Mouse (Mus musculus) embryonic facial prominence, embryonic 10.5 days (tissue): ENCODE measurements at regions not wholly inside any gene's neighbourhood (a gene's known extent, or its start where the extent isn't known, plus 50 kb on each side); places are given as distances from the start of the nearest gene placed in this dataset.

Source experiments
- DNase-seq: peaks from one replicate; pipeline ENCODE4 v3.0.0-alpha.2; 2017; ENCODE audit warnings: low spot score
- H3K27ac ChIP-seq: fragments of 300-500 bp; sonication (generic); replicated peaks from 2 replicates; pipeline ENCODE4 v1.5.1; 2016; ENCODE audit warnings: mild to moderate bottlenecking
- H3K27me3 ChIP-seq: fragments of 300-500 bp; sonication (generic); replicated peaks from 2 replicates; pipeline ENCODE4 v1.6.1; 2016; ENCODE audit warnings: low read depth, mild to moderate bottlenecking; ENCODE audit not compliant: poor library complexity, severe bottlenecking
- H3K36me3 ChIP-seq: fragments of 300-500 bp; sonication (generic); replicated peaks from 2 replicates; pipeline ENCODE4 v1.6.1; 2016; ENCODE audit warnings: mild to moderate bottlenecking, moderate library complexity
- H3K4me1 ChIP-seq: fragments of 300-500 bp; sonication (generic); 2 replicates; pipeline ENCODE4 v1.6.1; 2016
- H3K4me3 ChIP-seq: fragments of 300-500 bp; sonication (generic); 2 replicates; pipeline ENCODE4 v1.5.1; 2016; ENCODE audit warnings: mild to moderate bottlenecking, moderate library complexity
- H3K9me3 ChIP-seq: fragments of 300-500 bp; sonication (generic); 2 replicates; pipeline ENCODE4 v1.6.1; 2016; ENCODE audit warnings: mild to moderate bottlenecking
- WGBS: fragments of 180-500 bp; shearing (Covaris S2); methylation state at CpG from one replicate; pipeline ENCODE4 v1.1.7; 2016; 5-methylcytosine and 5-hydroxymethylcytosine counted together

- no peak for DNase-seq
- no peaks in the 10 kb centered on the region for H3K27me3 ChIP-seq
- no peak overlapping the region for H3K27ac ChIP-seq
- no peaks in the 10 kb centered on the region for H3K36me3 ChIP-seq
- H3K9me3 ChIP-seq = no peaks in the 10 kb centered on the region
- no peak overlapping the region for H3K4me3 ChIP-seq
- H3K4me1 ChIP-seq = peaks cover 5% of the 10 kb centered on the region
Observed at GRCm38 (mm10) chr7:66487751-66488150, 60.4 kb upstream of the Aldh1a3 start.

DNA sequence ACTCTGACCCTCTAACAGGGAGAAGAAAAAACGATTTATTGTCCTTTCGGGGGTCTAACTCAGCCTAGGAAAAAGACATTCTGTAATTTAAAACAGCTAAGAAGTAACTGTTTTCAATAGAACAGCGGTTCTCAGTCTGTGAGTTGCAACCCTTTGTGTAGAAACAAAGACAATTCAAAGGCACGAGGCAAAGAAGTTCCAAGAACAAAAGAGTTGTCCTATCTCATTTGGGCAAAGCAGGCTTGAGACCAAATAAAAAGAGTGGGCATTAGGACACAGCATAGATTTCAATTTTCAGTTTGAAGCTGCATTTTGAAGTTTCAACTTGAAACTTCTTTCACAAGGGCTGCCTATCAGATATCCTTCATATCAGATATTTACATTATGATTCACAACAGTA lies 53.1 kb upstream of the Aldh1a3 start:
- WGBS = 31% methylated on average over 4 of the region's 4 CpGs
- H3K27ac ChIP-seq = no peak overlapping the region
- H3K4me1 ChIP-seq = peaks cover 21% of the 10 kb centered on the region
- no peaks in the 10 kb centered on the region for H3K9me3 ChIP-seq
- DNase-seq = no peak
- no peak overlapping the region for H3K4me3 ChIP-seq
- H3K27me3 ChIP-seq = no peaks in the 10 kb centered on the region
- H3K36me3 ChIP-seq = no peaks in the 10 kb centered on the region

DNA sequence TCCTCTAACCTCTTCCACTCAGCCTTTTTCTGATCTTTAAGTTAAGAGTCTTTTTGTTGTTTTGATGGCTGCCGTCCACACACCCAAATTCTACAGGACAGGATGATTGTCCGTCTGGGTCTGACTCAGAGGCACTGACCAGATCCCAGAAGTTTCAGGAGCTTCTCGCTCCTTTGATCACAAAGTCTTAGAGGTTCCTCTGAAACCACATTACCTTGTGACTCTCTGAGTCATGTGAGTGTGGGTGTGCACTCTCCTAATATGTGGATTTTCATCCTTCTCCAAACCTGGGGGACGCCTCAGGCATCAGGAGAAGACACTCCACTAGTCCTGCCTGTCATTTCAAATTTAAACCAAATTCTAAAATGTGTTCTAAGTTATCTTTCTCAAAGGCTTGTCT lies 52.0 kb upstream of the Aldh1a3 start:
- no peak for DNase-seq
- 88% methylated on average over 4 of the region's 4 CpGs for WGBS

DNA sequence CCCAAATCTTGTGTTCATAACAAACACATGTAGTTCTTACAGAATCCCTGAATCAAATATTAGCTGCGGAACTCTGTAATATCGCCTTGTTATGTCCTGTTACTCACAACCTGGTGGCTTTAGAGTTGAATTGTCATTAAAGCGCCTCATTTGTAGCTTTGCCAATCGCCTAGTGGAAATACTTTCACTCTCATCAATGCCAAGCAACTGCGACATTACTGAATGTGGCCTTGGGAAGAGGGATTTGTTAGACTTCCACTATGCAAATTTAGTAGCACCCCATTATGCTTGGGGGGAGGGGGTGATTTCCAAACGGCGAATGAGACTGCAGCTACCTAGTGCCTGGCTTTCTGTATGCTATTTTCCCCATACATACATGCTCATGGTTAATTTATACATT lies 50.8 kb upstream of the Aldh1a3 start:
- Histone ChIP-seq H3K4me3 (no peak overlapping the region), H3K36me3 (no peaks in the 10 kb centered on the region), H3K4me1 (peaks cover 24% of the 10 kb centered on the region), H3K27ac (no peak overlapping the region), H3K9me3 (no peaks in the 10 kb centered on the region), H3K27me3 (no peaks in the 10 kb centered on the region)
- no peak for DNase-seq
- 87% methylated on average over 7 of the region's 7 CpGs for WGBS

More for the DNA sequence above, 52.0 kb upstream of the Aldh1a3 start:
- no peak overlapping the region for H3K4me3 ChIP-seq
- H3K36me3 ChIP-seq = no peaks in the 10 kb centered on the region
- H3K27me3 ChIP-seq = no peaks in the 10 kb centered on the region
- no peaks in the 10 kb centered on the region for H3K9me3 ChIP-seq
- no peak overlapping the region for H3K27ac ChIP-seq
- H3K4me1 ChIP-seq = peaks cover 24% of the 10 kb centered on the region

DNA sequence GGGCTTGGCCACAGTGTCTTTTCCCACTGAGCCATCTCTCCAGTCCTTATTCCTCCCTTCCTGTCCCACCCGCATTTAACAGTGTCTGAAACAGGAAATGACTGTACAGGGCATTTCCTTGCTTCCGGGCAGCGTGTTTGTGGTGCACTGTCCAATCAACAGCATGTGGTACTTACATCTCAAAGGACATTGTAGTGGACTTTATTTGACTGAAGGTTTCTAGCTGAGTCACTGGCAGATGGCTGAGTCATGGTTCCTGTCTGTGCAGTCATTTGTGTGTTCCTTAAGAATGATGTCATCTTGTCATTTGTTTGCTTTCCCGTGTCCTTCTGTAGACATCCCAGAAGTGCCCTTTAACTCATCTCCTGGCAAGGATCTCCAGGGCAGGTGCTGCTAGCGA lies 50.2 kb upstream of the Aldh1a3 start:
- Histone ChIP-seq H3K9me3 (no peaks in the 10 kb centered on the region), H3K27me3 (no peaks in the 10 kb centered on the region), H3K36me3 (no peaks in the 10 kb centered on the region), H3K4me1 (peaks cover 24% of the 10 kb centered on the region), H3K27ac (no peak overlapping the region), H3K4me3 (no peak overlapping the region)
- WGBS = 76% methylated on average over 5 of the region's 5 CpGs
- DNase-seq = no peak
